10 mouse cellular contexts compared by ENCODE assay signal in genomic region chr1:78725617-78726223, GRCm38 (mm10).
DNase-seq lines count a peak whose midpoint lies in the region; ATAC-seq and TF ChIP-seq lines count a peak whose summit lies in the region.
"Had no signal": no experiment of that assay in that cellular context is flagged by ENCODE, and none has a peak within 500 bp of the region (broad histone marks: within the 10 kb centered on the region; RNA-seq: fewer than 3 reads in every experiment).

No protein-coding gene starts in this region.

- H3K4me2 ChIP-seq in hindbrain, embryonic 14.5 days (replicated peaks) = no peak overlapping the region
- H3K4me2 ChIP-seq in stomach, embryonic 16.5 days (ENCODE audit: low read depth, low read length) = no peak overlapping the region
- H3K4me2 ChIP-seq: embryonic facial prominence, embryonic 15.5 days; limb, embryonic 15.5 days had no signal

- TF ChIP-seq POLR2A in testis, adult 2 months (IDR thresholded peaks at IDR 0.05; ENCODE audit: control insufficient read depth, low read depth, low read length) = no peak

- peak overlapping the region; percentile 26 for H3K27ac ChIP-seq in heart, embryonic 10.5 days
- H3K27ac ChIP-seq in testis, adult 2 months (ENCODE audit: control insufficient read depth, insufficient read depth, low read depth, low read length) = no peak overlapping the region
- peak overlapping the region; percentile 51; the same call in 1 of the 2 replicates for H3K27ac ChIP-seq in hindbrain, embryonic 14.5 days
- no peak overlapping the region for H3K27ac ChIP-seq in stomach, embryonic 16.5 days (ENCODE audit: low read length)
- H3K27ac ChIP-seq: embryonic facial prominence, embryonic 15.5 days; limb, embryonic 15.5 days had no signal

- no peaks in the 10 kb centered on the region for H3K27me3 ChIP-seq in heart, embryonic 10.5 days (ENCODE audit: insufficient read depth, poor library complexity, severe bottlenecking)
- no peaks in the 10 kb centered on the region for H3K27me3 ChIP-seq in testis, adult 2 months (ENCODE audit: control insufficient read depth, insufficient read depth, low read length)
- H3K27me3 ChIP-seq in hindbrain, embryonic 14.5 days (ENCODE audit: control insufficient read depth, insufficient read depth, low read length) = no peaks in the 10 kb centered on the region
- H3K27me3 ChIP-seq in stomach, embryonic 16.5 days (ENCODE audit: control insufficient read depth, insufficient read depth, low read length) = no peaks in the 10 kb centered on the region
- H3K27me3 ChIP-seq: embryonic facial prominence, embryonic 15.5 days; limb, embryonic 15.5 days had no signal

- peak overlapping the region; percentile 50 for H3K9ac ChIP-seq in hindbrain, embryonic 14.5 days
- H3K9ac ChIP-seq in stomach, embryonic 16.5 days (ENCODE audit: low read length) = peak overlapping the region; percentile 26; the same call in 1 of the 2 replicates
- H3K9ac ChIP-seq: embryonic facial prominence, embryonic 15.5 days; limb, embryonic 15.5 days had no signal

- peak; percentile 67 for ATAC-seq in hindbrain, embryonic 14.5 days (ENCODE audit: low FRiP score)
- no peak for ATAC-seq in stomach, embryonic 16.5 days (ENCODE audit: insufficient read depth, low FRiP score)
- ATAC-seq in activated CD4-positive, CD25-positive, alpha-beta regulatory T cell, adult 4 months = no peak

- TF ChIP-seq CTCF in testis, adult 2 months (IDR thresholded peaks at IDR 0.05; ENCODE audit: control insufficient read depth, insufficient read depth, insufficient replicate concordance, low read depth, low read length) = peak; percentile 19; the same call in 1 of the 2 replicates

- intact Hi-C loops in left cerebral cortex, postnatal 25 days (cut with DNase I) = loop anchor here (2.0 kb wide), 2 partner anchors 715 to 957 kb away; partner anchors contain the start of gene Scg2

- no peaks in the 10 kb centered on the region for H3K36me3 ChIP-seq in heart, embryonic 10.5 days
- H3K36me3 ChIP-seq in testis, adult 2 months (ENCODE audit: control insufficient read depth, insufficient read depth, low read length) = no peaks in the 10 kb centered on the region
- no peaks in the 10 kb centered on the region for H3K36me3 ChIP-seq in hindbrain, embryonic 14.5 days (replicated peaks; ENCODE audit: control insufficient read depth, insufficient read depth)
- H3K36me3 ChIP-seq in stomach, embryonic 16.5 days (ENCODE audit: control insufficient read depth, insufficient read depth, low read length) = no peaks in the 10 kb centered on the region
- H3K36me3 ChIP-seq: embryonic facial prominence, embryonic 15.5 days; limb, embryonic 15.5 days had no signal

- no peaks in the 10 kb centered on the region for H3K9me3 ChIP-seq in heart, embryonic 10.5 days
- H3K9me3 ChIP-seq in hindbrain, embryonic 14.5 days (ENCODE audit: control insufficient read depth, low read length) = no peaks in the 10 kb centered on the region
- H3K9me3 ChIP-seq in stomach, embryonic 16.5 days (replicated peaks; ENCODE audit: control insufficient read depth, low read length) = no peaks in the 10 kb centered on the region
- H3K9me3 ChIP-seq: embryonic facial prominence, embryonic 15.5 days; limb, embryonic 15.5 days had no signal

- WGBS in heart, embryonic 10.5 days = 56% methylated on average over 6 of the region's 6 CpGs
- 56% methylated on average over 6 of the region's 6 CpGs for WGBS in hindbrain, embryonic 14.5 days
- WGBS in stomach, embryonic 16.5 days = 53% methylated on average over 6 of the region's 6 CpGs

- H3K4me1 ChIP-seq in heart, embryonic 10.5 days = no peaks in the 10 kb centered on the region
- no peaks in the 10 kb centered on the region for H3K4me1 ChIP-seq in testis, adult 2 months (ENCODE audit: control insufficient read depth, insufficient read depth, low read length)
- H3K4me1 ChIP-seq in hindbrain, embryonic 14.5 days (replicated peaks; ENCODE audit: control insufficient read depth, insufficient read depth, low read length) = peaks cover 6% of the 10 kb centered on the region; the same call in 1 of the 2 replicates
- H3K4me1 ChIP-seq in stomach, embryonic 16.5 days (ENCODE audit: control insufficient read depth, insufficient read depth, low read length) = no peaks in the 10 kb centered on the region

- no peak for DNase-seq in heart, embryonic 10.5 days (ENCODE audit: low spot score)
- no peak for DNase-seq in heart, adult 8-10 months (ENCODE audit: low spot score)
- DNase-seq in testis, postnatal 10 days (ENCODE audit: low spot score) = no peak
- DNase-seq in hindbrain, embryonic 14.5 days (ENCODE audit: low spot score) = peak; percentile 61
- no peak for DNase-seq in left cerebral cortex, postnatal 25 days (ENCODE audit: low spot score in 2 of 2)

- H3K4me3 ChIP-seq in heart, embryonic 10.5 days = no peak overlapping the region
- no peak overlapping the region for H3K4me3 ChIP-seq in testis, adult 2 months (ENCODE audit: control insufficient read depth, low read depth, low read length)
- no peak overlapping the region for H3K4me3 ChIP-seq in hindbrain, embryonic 14.5 days (replicated peaks; ENCODE audit: low read length)
- no peak overlapping the region for H3K4me3 ChIP-seq in stomach, embryonic 16.5 days (replicated peaks; ENCODE audit: low read length)
- H3K4me3 ChIP-seq: embryonic facial prominence, embryonic 15.5 days; limb, embryonic 15.5 days had no signal

Comparison
In these comparisons a context has a peak if more than half of its experiments do, and no peak if none do; other contexts are left out.
1. H3K27ac ChIP-seq: peak in heart, embryonic 10.5 days (single experiment) and hindbrain, embryonic 14.5 days (single experiment); none in testis, adult 2 months (single experiment) and stomach, embryonic 16.5 days (single experiment).